Mouse (Mus musculus): ENCODE data around the gene Dnah17.
A peak's percentile ranks its signal among the peaks of the same experiment; 100 is the strongest.

Gene Dnah17

DNA sequence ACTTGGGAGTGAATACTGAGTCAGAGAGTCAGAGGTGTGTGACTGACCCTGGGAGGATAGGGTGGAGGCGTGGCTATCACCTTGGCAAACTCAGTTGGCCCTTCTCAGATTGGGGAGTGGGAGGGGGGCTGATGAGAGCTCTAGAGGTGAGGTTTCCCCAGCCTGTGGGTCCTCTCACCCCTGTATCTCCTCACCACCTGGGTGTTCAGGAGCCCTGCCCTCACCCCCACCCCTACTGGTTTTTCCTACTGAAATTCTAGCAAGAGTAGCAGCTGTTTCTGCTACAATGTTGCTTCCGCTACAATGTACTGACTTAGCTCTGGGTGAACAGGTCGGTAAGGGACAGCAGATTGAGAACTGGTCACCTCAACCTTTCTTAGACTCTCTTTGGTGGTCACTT lies 46.2 kb downstream of the Dnah17 start:
- no peak for DNase-seq

DNA sequence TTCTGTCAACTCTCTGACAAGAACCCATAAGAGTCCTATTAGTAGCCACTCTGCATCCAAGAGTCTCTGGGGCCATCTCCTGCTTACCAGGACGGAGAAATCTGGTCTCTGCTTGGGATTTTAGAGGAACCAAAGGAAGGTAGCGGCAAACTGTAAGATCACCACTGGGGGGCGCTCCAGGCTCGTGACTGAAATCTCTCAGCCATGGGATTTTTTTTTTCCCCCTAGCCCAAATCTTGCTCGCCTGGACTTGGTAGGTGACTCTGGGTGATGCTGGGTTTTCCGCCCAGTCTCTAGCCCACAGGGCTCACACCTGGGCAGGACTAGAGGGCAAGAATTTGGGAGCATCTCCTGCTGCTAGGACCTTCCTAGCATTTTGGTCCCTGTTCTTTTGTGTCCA lies 46.6 kb downstream of the Dnah17 start:
- DNase-seq: peak; percentile 69

DNA sequence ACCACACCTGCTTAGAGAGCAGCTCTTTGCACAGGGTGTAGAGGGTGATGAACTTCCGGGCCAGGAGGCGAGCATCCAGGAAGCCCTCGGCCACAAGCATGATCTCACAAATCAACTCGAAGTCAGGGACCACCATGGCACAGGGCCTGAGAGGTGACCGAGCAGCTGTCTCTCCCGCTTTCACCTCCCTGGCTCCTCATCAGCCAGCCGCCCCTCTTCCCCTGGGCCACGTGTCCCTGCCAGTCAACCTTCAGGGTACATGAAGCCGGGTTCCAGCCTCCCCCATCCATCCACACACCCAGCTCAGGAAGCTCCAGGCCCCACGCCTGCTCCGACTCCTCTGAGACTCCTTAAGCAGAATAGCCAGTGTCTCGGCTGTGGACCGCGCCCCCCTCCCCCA lies 48.1 kb downstream of the Dnah17 start:
- DNase-seq: no peak

DNA sequence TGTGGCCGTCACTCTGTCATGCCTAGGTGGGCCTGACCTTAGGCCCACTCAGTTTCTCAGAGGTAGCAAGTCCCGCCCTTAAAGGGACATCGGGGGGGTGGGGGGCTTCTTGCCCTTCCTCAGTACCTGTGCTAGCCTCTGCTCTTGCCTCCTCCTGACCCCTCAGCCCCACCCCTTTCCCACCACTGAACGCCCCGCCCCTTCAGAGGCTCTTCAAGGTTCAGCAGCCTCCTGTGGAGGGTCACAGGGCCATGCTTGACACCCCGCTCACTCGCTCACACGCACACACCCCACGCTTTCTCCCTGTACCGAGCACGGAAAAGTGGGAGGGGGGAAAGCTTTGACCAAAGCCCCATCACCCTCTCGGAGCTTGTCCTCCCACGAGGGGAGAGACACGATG lies 50.7 kb downstream of the Dnah17 start:
- no peak for DNase-seq

DNA sequence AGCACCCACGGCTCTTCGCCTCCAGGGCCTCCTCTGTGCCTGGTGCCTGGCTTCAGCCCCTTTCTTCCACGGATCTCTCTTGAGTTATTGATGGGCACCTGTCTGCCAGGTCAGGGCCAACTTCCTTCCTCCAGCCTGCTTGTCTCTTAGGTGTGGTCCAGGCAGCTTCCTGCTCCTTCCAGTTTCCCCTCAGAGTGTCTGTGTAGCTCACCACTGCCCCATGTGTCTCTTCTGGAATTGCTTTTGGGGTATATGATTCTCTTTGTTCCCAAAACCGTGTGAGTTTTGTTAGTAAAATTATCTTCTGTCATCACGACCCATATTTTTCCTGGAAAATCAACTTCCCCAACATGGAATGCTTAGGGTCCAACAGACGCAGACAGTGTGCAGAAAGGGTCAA lies 53.5 kb downstream of the Dnah17 start:
- no peak for DNase-seq

DNA sequence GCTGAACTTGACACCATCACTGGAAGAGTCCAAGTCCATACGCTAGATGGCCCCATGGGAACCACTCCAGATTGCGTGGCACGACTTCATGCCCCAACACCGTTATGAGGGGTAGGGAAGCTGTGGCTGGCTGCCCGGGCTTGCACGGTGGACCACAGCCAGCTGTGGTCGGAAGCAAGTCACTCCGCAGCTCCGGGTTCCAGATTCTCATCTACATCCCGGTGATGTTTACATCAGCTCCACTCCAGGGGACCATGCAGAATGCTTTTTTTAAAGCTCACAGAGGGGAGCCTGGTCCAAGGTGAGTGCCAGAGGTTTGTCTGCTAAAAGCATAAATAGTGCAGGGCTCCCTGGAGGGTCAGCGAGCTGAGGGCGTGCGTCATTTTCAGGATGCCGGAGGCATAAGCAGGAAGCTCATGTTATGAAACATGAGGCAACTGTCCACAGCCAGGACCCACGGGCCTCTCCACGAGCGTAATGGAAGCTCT lies 55.4 kb downstream of the Dnah17 start:
- DNase-seq: no peak

DNA sequence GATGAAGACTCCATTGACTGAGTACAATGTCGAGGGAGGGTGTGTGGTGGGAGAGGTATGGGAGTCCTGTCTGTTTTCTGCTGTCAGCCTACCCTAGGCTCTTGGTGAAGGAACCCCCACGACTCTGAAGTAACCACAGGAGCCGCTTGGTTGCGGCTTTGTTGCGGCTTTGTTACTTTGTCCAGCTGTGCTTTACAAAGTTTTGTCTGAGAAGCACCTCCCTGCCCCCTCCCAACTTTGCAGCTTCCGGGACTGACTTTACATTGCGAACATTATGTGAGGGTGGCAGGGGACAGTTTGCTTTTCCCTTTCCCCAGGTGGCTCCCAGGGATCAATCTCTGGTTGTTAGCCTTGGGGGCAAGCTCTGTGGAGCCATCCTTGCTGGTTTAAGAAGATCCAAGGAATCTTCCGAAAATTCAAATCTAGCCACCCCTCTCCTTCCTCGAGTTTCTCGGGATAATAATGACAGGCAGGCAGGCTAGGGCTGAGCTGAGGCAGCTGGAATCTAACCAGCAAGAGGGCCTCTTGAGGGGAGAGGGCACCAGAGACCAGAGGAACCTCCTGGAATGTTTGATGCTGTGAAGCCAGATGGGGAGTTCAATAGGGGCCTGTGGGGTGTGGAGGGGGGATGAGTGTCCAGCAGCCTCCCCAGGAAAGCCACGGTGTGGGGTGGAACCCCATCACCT lies 59.1 kb downstream of the Dnah17 start:
- no peak for DNase-seq

DNA sequence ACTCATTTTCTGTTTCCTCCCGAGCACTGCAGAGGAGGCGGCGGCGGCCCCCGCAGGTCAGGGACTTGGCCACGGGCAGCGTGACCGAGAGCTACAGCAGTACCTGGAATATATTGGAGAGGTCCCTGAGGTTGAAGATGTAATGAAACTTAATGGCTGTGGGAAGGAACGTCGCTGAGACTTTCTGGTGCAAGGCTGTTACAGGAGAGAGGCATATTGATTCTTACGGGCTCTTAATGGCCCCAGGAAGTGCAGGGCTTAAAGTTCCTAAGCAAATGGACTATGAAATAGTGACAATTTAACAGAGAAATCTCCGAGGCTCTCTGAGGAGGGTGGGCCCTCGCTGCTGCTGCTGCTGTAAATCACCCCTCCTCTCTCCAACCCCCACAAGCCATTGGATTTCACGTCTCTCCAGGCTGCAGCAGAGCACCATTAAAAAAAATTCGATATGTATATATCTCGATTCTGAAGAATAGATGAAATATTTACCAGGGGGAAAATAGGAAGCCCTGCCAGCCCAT lies 61.6 kb downstream of the Dnah17 start:
- DNase-seq: no peak

DNA sequence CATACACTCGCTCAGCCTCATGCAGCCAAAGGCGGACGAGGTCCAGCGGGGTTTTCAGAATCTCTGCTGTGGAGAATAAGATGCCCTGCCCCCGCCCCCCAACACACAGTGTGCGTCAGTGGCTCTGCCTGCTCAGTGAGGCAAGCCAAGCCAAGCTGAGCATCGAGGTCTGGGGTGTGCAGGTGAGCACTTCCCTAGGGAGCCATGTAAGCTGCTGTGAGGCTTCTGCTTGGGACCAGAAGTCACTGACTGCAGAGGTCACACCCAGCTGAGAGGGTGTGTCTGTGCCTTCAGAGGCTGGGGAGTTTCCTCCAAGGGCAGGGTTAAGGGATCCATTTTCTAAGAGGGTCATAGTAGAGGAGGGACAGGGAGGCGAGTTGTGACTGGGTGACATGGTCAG lies 62.8 kb downstream of the Dnah17 start:
- no peak for DNase-seq

DNA sequence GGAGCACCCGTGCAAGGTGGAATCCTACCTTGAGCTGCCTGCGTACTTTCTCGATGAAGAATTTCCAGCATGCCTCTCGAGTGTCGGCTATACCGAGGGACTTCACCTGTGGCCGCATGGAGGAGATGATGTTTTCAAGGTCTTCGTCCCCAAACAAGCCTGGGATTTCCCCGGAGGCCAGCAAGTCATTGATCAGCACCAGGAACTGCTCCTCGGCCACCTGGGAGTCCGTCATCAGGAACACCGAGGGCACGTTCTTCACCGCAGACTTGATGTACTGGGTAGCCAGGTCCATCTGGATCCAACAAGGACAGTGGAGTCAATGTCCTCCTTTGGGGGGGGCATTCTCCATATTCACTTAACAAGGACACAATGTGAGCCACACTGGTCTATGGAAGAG lies 70.4 kb downstream of the Dnah17 start:
- no peak for DNase-seq

DNA sequence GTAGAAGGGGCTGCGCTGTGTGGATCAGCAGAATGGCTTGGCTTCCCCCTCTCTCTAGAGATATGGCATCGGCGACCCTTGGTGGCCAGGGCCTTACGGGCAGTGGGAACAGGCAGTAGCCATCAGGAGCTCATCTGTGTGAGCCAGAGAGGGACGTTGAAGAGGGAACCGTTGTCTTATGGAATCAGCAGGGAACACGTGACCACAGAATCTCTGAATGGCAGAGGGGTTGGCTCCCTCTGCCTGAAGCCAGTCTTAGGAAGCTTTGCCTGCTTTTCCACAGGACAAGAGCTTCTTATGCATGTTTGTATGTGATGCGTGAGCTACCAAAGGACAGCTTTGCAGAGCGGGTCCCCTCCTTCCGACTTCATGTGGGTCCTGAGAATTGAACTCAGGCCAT lies 71.6 kb downstream of the Dnah17 start:
- DNase-seq: no peak

DNA sequence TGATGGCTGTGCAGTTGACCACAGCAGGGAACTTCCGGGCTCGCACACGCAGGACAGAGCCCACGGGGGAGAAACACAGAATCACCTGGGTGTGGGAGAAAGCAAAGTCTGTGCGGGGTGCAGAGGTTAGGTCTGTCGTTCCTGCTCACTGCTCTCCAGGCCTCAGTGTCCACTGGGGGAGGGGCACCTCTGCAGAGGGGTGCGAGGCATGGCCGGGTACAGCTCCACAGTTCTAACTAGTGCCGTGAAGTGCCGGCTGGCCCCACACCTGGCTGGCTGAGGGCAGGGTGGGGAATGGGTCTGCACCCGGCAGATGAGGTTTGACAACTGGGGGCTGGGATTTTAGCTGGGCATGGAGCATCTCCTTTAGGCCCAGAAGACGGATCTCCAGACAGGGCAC lies 72.1 kb downstream of the Dnah17 start:
- DNase-seq: no peak

DNA sequence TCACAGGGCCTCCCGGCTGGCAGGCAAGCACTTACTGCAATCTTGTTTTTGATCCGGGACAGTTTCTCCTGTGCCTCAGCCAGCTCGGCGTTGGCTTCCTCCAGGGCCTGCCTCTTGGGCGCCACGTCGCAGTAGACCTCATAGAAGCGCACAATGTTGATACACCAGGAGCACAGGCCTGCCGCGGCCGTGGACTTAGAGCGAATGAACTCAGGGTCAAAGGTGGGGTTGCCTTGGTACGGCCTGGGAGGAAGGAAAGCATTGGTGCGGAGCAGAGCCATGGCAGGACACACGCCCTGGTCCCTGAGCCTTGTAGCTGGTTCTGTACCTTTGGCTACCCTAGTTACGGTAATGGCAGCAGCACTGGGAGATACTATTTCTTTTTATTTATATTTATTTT lies 80.3 kb downstream of the Dnah17 start:
- DNase-seq: no peak

DNA sequence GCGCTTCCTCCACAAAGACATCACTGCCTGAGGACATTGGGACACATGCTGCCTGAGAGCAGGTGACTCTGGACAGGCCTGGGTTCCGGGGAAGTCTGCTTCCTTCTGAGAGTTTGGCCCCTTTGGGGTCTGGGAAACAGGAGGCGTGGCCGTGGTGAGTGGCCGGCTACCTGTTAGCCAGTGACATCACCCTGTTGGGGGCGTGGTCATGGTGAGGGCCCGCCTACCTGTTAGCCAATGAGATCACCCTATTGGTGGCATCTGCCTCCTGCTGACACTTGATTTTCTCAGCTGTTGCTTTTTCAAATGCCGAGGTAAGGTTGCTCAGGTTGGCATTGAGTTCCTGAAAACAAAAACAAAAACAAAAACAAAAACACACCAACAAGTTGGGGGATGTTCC lies 80.8 kb downstream of the Dnah17 start:
- peak; percentile 22 for DNase-seq

DNA sequence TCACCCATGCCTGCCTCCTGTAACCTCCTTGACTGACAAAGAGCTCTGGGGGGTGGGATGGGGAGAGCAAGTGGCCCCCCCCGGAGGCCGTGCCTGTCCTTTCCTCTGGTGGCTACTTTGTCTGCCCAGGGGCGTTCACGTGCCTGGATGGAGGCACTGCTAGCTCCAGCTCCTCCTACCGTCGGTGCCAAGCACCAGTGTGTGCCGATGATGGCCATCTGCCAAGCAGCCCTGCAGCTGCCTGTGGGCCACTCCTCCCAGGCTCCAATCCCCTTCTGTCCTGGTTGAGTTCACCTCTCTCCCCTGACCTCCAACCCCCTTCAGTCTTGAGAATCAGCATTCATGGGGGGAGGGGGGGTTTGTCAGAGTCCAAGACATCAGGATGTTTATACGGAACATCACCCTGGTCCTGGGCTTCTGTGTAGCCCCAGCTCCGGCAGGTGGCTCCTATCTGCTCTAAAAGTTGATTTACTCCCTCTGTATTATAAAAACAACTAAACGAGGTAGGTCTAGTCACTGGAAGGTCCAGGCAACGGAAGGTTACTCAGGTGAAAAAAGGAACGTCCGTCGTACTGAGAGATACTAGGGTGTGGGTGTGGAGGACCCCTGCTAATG lies 87.0 kb downstream of the Dnah17 start:
- no peak for DNase-seq

DNA sequence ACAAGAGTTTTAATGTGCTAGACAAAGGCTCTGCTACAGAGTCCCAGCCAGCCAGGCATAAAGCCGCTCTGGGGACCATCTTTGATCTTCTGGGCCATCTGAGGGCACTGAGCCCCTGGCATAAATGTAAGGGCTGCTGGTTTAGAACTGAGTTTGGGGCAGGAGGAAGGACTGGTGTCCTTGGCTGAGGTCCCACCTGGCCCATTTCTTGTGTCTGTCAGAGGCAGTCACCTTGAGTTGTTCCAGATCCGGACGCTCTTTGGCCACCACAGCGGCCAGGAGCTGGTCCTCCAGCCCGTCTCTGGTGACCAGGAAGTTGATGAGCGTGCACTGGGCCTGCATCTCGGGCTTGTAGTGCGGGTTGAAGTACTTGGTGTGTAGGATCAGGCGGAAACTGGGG lies 87.6 kb downstream of the Dnah17 start:
- DNase-seq: no peak

DNA sequence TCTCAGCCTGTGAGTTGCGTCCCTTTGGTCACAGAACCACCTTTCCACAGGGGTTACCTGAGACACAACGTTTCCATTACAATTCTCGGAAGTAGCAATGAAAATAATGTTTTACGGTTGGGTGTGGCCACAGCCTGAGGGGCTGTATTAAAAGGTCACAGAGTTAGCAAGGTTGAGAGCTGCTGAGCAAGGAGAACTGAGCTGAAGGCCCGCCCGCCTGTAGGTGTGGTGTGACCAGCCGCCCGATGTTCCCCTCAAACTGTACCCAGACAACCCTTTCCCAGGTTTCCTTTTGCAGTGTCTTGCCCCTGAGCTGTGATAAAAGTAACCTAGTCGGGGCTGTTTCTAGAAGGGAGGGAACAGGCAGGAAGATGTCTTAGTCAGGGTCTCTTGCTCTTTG lies 95.4 kb downstream of the Dnah17 start:
- no peak for DNase-seq

DNA sequence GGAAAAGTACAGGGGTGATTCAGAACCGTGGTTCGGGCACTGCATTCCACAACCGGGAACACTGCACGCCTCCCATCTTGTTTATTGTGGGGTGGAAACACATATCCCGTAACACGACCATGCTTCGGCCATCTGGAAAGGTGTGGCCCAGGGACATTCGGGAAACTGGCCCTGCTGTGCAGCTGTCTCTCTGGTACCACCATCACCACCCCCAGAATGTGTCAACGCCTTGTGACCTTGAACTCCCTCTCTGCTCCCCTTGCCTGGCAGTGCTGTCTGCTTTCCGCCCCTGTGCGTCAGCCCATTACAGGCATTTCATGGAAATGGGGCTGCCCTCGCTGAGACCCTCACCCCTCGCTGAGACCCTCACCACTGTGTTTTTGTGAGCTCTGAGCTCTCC lies 96.0 kb downstream of the Dnah17 start:
- no peak for DNase-seq

DNA sequence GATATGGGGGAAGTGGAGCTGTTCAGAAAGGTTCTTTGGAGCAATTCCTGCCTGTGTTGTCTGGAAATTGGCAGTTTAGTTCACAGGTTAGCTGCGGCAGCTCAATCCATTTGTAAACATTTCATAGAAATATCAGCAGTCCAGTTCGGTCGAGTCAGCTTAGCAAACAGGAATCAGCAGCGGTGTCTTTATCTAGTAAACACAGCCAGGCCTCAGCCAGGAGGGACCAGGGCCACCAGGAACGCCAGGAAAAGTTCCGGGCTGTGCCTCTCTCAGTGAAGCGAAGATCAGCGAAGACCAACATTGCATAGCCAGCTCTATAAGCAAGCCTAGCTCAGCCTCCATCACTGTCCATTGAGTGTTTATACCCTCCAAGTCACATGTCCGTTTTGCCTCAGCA lies 99.3 kb downstream of the Dnah17 start:
- no peak for DNase-seq

DNA sequence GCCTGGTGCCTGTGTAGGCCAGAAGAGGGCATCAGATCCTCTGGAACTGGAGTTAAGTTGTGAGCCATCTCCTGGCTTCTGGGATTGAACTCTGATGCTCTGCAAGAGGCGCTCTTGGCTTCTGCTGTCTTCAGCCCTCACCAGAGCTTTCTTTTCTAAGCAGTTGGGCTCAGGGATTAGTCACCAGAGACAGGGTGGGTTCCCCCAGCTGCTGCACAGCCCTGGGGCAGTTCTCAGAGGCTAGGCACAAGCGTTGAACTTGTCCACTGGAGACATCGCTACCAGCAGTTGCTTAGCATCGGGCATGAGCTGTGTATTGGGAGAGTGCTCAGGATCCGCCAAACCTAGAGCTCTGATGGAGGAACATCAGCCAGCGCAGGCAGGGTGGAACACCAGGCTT lies 101.3 kb downstream of the Dnah17 start:
- no peak for DNase-seq

DNA sequence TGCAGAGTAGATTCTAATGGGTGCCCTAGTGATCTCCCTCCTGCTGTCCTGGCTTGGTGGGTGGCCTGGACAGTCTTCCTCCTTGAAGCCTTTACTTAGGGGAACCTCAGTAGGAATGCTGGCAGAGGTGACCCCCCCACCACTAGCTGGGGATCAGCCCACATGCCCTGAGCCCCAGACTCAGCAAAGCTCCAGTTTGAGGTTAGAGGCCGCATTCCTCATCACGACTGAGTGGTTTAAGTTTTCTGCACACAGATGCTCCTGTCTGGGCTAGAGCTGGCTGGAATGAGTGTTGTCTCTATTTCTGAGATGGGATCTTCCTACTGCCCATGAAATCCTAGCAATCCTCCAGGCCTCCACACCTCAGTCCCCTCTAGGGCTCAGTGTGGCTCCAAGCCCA lies 106.3 kb downstream of the Dnah17 start:
- no peak for DNase-seq

DNA sequence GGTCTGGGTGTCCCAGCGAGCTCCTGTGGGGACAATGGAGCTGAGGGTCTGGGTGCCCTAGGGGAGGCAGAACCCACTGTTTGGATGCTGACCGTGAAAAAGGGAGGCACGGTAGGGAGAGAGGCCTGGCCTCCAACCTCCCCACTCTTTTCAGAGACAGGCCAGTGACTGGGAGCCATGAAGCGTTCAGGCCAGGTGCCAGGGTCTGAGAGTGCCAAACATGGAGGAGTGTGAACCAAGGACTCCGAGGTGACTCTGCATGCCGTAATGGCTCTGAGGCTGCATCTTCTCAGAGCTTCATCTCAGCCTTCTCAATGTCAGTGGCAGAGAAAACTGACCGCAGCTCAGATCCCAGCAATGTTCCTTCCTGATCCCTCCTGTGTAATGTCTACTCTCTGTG lies 107.0 kb downstream of the Dnah17 start:
- no peak for DNase-seq

DNA sequence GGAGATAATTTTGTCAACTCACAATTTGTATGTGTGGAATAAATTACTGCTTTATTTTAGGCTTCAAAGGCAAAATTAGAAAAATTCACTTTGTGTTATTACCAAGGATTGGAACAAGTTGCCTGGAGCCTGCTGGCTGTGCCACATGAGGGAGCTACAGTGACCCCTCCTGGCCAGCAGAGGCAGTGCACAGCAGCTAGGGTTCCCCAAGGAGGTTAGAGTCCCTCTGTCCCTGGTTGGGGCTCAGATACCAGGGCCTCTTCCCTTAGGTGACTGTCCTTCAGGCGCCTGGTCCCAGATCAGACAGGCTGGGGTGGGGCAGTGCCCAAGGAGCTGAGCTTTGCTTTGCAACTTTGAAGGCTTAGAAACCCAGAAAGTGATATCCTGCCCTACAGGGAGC lies 108.6 kb downstream of the Dnah17 start:
- DNase-seq: peak; percentile 76

DNA sequence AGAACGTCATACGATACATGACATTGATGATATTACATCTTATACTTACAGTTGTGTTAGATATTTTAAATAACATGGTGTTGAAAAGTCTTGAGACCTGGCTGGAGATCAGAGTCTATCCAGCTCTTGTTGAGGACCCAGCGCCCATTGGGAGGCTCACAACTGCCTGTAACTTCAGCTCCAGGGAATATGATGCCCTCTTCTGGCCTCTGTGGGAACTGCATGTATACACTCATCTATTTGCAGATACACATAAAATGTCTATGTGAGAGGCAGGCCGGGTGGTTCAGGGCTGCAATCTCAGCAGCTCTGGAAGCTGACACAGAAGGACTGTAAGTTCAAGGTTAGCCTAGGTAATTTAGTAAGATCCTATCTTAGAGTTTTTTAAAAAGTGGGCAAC lies 112.1 kb downstream of the Dnah17 start:
- peak; percentile 42 for DNase-seq

Measured in liver (tissue).